Mouse (Mus musculus): Measurements from ENCODE around the gene Tnfsf14. TPM values are rescaled to one million over a fixed set of nuclear protein-coding genes. Genes with fewer than 3 reads are reported as not detected.

The Tnfsf14 gene
- total and polyA plus RNA-seq, 3 experiments = 10.6 to 15.4 (median 14.6) TPM

- Histone ChIP-seq H3K27me3 (replicated peaks) (peaks cover 11% of the 10 kb centered on the region), H3K9me3 (replicated peaks; ENCODE audit: low read length) (no peaks in the 10 kb centered on the region), H3K36me3 (replicated peaks in 1 of 2; ENCODE audit: control insufficient read depth in 1 of 2, insufficient read depth in 1 of 2, low read length in 1 of 2) (no peaks in the 10 kb centered on the region), H3K9ac (ENCODE audit: insufficient read depth, low read depth) (no peak overlapping the region), H3K79me2 (replicated peaks; ENCODE audit: control insufficient read depth, extremely low read depth, insufficient read depth, poor library complexity, severe bottlenecking) (no peaks in the 10 kb centered on the region), H3K4me1 (ENCODE audit: control insufficient read depth in 1 of 2, insufficient read depth in 2 of 2) (peaks cover 21 to 38% of the 10 kb centered on the region in 2 experiments), H3K4me2 (ENCODE audit: insufficient read depth, low read depth, poor library complexity, severe bottlenecking) (no peak overlapping the region), H3K27ac (ENCODE audit: insufficient read depth, low read depth) (no peak overlapping the region), H3K4me3 (replicated peaks in 1 of 3; ENCODE audit: low read depth in 2 of 3, low read length in 2 of 3, poor library complexity in 1 of 3) (no peak overlapping the region)
- dilution Hi-C loops (cut with MboI; ENCODE audit: extremely low pct_ligation_motif_present, extremely low pct_unique_long_range_greater_than_20kb, low sequenced_read_pairs) (no loop called here), in situ Hi-C loops (cut with MboI; ENCODE audit: low pct_ligation_motif_present, low pct_unique_long_range_greater_than_20kb, low sequenced_read_pairs) (no loop called here)
- no peak for TF ChIP-seq NRF1 (IDR thresholded peaks at IDR 0.05; ENCODE audit: low read depth, low read length)
- TF ChIP-seq MYC (IDR thresholded peaks at IDR 0.05; ENCODE audit: low read depth, low read length) = no peak
- no peak for TF ChIP-seq NELFE (IDR thresholded peaks at IDR 0.05; ENCODE audit: low read depth, low read length)
- TF ChIP-seq RAD21 (IDR thresholded peaks at IDR 0.05; ENCODE audit: low read depth, low read length) = no peak
- TF ChIP-seq CHD2 (IDR thresholded peaks at IDR 0.05; ENCODE audit: low read length) = no peak
- no peak for TF ChIP-seq ZNF384 (IDR thresholded peaks at IDR 0.05; ENCODE audit: low read depth, low read length)
- no peak for DNase-seq (ENCODE audit: extremely low read depth)
These were observed 27.9 kb upstream of the Tnfsf14 start for GRCm38 (mm10) chr17:57221911-57222310.

- Histone ChIP-seq H3K27ac (ENCODE audit: insufficient read depth, low read depth) (no peak overlapping the region), H3K79me2 (replicated peaks; ENCODE audit: control insufficient read depth, extremely low read depth, insufficient read depth, poor library complexity, severe bottlenecking) (no peaks in the 10 kb centered on the region), H3K9ac (ENCODE audit: insufficient read depth, low read depth) (no peak overlapping the region), H3K27me3 (replicated peaks) (peaks cover 13% of the 10 kb centered on the region), H3K36me3 (replicated peaks in 1 of 2; ENCODE audit: control insufficient read depth in 1 of 2, insufficient read depth in 1 of 2, low read length in 1 of 2) (no peaks in the 10 kb centered on the region), H3K9me3 (replicated peaks; ENCODE audit: low read length) (no peaks in the 10 kb centered on the region), H3K4me1 (ENCODE audit: control insufficient read depth in 1 of 2, insufficient read depth in 2 of 2) (peaks cover 22 to 38% of the 10 kb centered on the region in 2 experiments), H3K4me3 (replicated peaks in 1 of 3; ENCODE audit: low read depth in 2 of 3, low read length in 2 of 3, poor library complexity in 1 of 3) (no peak overlapping the region), H3K4me2 (ENCODE audit: insufficient read depth, low read depth, poor library complexity, severe bottlenecking) (peak overlapping the region; percentile 93)
- in situ Hi-C loops (cut with MboI; ENCODE audit: low pct_ligation_motif_present, low pct_unique_long_range_greater_than_20kb, low sequenced_read_pairs) = loop anchor here (5.0 kb wide), 1 partner anchor 117 kb away; no protein-coding TSS in a partner anchor
- DNase-seq (ENCODE audit: extremely low read depth) = peak; percentile 74
- TF ChIP-seq CHD2 (IDR thresholded peaks at IDR 0.05; ENCODE audit: low read length) (no peak), MXI1 (IDR thresholded peaks at IDR 0.05; ENCODE audit: low read depth, low read length) (no peak), IRF4 (IDR thresholded peaks at IDR 0.05; ENCODE audit: low read depth, low read length) (0 out of 2 replicates have a peak, but pooled peaks have one; percentile 17), MYC (IDR thresholded peaks at IDR 0.05; ENCODE audit: low read depth, low read length) (no peak), JUND (conservative IDR thresholded peaks at IDR 0.05; ENCODE audit: low read depth, low read length) (no peak), RAD21 (IDR thresholded peaks at IDR 0.05; ENCODE audit: low read depth, low read length) (peak; percentile 69), ZKSCAN1 (IDR thresholded peaks at IDR 0.05; ENCODE audit: borderline replicate concordance, low read depth, low read length) (no peak), POLR2AphosphoS2 (IDR thresholded peaks at IDR 0.05; ENCODE audit: low read depth, low read length) (no peak), PAX5 (IDR thresholded peaks at IDR 0.05; ENCODE audit: low read length) (no peak), MAX (IDR thresholded peaks at IDR 0.05; ENCODE audit: low read length) (0 out of 2 replicates have a peak, but pooled peaks have one; percentile 31), E2F4 (IDR thresholded peaks at IDR 0.05; ENCODE audit: insufficient replicate concordance, low read depth, low read length) (no peak), USF1 (IDR thresholded peaks at IDR 0.05; ENCODE audit: low read depth, low read length) (no peak), TCF12 (IDR thresholded peaks at IDR 0.05; ENCODE audit: low read depth, low read length) (0 out of 2 replicates have a peak, but pooled peaks have one; percentile 8), CTCF (conservative IDR thresholded peaks at IDR 0.05 in 1 of 2, IDR thresholded peaks at IDR 0.05 in 1 of 2; ENCODE audit: low read depth in 2 of 2, low read length in 2 of 2) (peak; percentile 35 to 88; a peak in 3 of 4 replicates), KAT2A (IDR thresholded peaks at IDR 0.05; ENCODE audit: insufficient replicate concordance, low read length) (no peak), SMC3 (IDR thresholded peaks at IDR 0.05; ENCODE audit: low read depth, low read length) (peak; percentile 86), NELFE (IDR thresholded peaks at IDR 0.05; ENCODE audit: low read depth, low read length) (0 out of 2 replicates have a peak, but pooled peaks have one; percentile 13), USF2 (conservative IDR thresholded peaks at IDR 0.05; ENCODE audit: low read depth, low read length) (no peak), JUN (IDR thresholded peaks at IDR 0.05; ENCODE audit: insufficient read depth, low read depth, low read length) (no peak), HCFC1 (IDR thresholded peaks at IDR 0.05; ENCODE audit: low read depth, low read length) (no peak; the same call in 1 of the 2 replicates), MAZ (IDR thresholded peaks at IDR 0.05; ENCODE audit: low read depth, low read length) (no peak), RCOR1 (conservative IDR thresholded peaks at IDR 0.05; ENCODE audit: low read depth, low read length) (no peak), MEF2A (IDR thresholded peaks at IDR 0.05; ENCODE audit: borderline replicate concordance, low read depth, low read length) (no peak), ZC3H11A (IDR thresholded peaks at IDR 0.05; ENCODE audit: low read depth, low read length) (peak; percentile 21), CHD1 (IDR thresholded peaks at IDR 0.05; ENCODE audit: low read depth, low read length) (peak; percentile 66; the same call in 1 of the 2 replicates), UBTF (IDR thresholded peaks at IDR 0.05; ENCODE audit: low read depth, low read length) (no peak), EP300 (IDR thresholded peaks at IDR 0.05; ENCODE audit: low read length) (no peak), NRF1 (IDR thresholded peaks at IDR 0.05; ENCODE audit: low read depth, low read length) (no peak), SIN3A (IDR thresholded peaks at IDR 0.05; ENCODE audit: low read length) (peak; percentile 61; the same call in 1 of the 2 replicates), ETS1 (conservative IDR thresholded peaks at IDR 0.05; ENCODE audit: low read depth, low read length) (0 out of 2 replicates have a peak, but pooled peaks have one; percentile 20)
- dilution Hi-C loops (cut with MboI; ENCODE audit: extremely low pct_ligation_motif_present, extremely low pct_unique_long_range_greater_than_20kb, low sequenced_read_pairs) = no loop called here
These were observed 25.9 kb upstream of the Tnfsf14 start for GRCm38 (mm10) chr17:57219884-57220207.

Measured in CH12.LX (cell line).